Mouse (Mus musculus) A20 (cell line): ENCODE measurements at regions not wholly inside any gene's neighbourhood (a gene's known extent, or its start where the extent isn't known, plus 50 kb on each side); places are given as distances from the start of the nearest gene placed in this dataset.
A peak's percentile ranks its signal among the peaks of the same experiment; 100 is the strongest.

ENCODE experiments used
- DNase-seq: peaks from one replicate; pipeline ENCODE4 v3.0.0-alpha.2; 2011; ENCODE audit warnings: low read depth, low spot score

- DNase-seq = no peak
These were observed 1122.8 kb upstream of the Slc10a2 start for GRCm38 (mm10) chr8:6227901-6228300.

DNA sequence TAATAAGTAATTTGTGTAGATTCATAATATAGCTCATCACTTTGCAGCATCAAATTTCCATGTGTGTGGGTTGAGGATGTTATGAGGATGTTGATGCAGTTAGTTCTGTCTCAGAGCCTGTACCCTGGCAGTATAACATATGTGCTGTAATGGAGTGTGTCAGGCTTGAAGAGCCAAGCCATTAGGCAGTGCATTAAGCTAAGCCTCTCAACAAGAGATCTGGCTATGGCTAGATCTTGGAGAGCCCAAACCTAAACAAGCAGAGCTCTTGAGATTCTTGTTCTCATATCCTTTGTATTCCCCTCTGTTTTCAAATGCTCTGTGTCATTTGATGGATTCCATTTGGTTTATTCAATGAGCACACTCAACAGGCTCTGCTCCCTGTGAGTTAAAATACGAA lies 1120.0 kb upstream of the Slc10a2 start:
- DNase-seq = no peak

GRCm38 (mm10) chr8:6207617-6208349 lies 1102.6 kb upstream of the Slc10a2 start:
- DNase-seq = no peak

DNA sequence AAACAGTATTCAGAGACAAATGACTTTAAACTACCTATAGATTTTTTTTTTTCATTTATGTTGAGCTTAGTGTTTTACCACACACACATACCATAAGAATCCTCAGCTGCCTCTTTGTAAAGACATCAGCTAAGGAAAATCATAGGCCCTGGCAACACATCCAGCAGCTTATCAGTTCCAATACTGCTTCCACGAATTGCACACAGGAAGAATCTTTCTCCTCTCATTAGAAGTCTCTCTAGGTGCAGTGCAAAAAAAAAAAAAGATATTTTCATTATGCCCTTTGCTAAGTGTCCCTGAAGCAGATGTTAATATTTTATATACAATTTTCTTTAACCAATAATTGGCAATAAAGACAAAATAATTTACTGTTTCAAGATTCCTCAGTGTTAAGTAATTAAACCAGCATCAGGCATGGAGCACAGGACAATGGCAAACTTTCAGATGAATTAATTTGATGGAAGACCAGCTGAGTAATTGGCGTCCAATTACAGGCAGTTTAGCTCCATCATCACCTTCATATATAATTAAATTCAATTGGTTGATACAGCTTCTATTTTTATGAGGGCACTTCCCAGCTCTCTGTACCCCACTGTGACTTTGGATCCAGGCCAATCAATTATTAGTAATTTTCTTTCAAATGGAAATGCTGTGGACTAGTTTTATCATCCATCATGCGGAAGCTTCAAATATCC lies 1099.0 kb upstream of the Slc10a2 start:
- DNase-seq = no peak

DNA sequence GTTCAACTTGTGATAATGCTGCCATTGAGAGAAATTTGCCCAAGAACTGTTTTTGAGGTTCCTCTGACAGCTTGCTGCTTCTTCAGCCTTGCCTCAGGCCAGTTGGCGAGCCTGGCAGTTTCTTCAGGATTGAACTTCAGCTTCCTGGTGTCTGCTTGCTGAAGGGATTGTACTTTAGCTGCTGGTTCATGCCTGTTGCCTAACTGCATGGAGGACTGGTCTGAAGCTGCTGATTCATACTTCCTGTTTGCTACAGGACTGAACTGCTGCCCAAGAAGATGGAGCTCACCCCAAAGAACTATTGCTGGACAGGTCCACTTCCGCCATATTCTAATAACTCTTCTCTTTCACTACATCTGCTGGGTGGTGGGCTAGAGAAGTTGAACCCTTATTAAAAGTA lies 1086.3 kb upstream of the Slc10a2 start:
- DNase-seq = peak; percentile 16

DNA sequence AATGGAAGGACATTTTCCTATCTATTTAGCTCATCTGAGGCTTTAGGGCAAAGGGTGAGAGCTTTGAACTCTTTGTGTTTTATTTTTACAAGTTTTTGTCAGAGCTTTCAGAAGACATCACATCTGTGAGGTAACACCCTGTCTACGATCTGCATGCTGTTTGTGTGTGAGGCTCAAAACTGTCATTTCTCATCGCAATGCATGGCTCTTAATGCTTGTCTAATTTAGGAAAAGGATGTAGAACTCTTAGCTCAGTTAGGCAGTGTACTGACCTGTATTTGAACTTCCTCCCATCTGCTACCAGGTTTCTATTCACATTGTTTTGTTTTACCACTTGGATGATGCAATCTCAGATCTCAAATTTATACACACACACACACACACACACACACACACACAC lies 1083.3 kb upstream of the Slc10a2 start:
- DNase-seq = peak; percentile 73

- DNase-seq = peak; percentile 36
These were observed 1081.4 kb upstream of the Slc10a2 start for GRCm38 (mm10) chr8:6186561-6186960.

GRCm38 (mm10) chr8:6179602-6180001 lies 1074.5 kb upstream of the Slc10a2 start:
- peak; percentile 72 for DNase-seq

DNA sequence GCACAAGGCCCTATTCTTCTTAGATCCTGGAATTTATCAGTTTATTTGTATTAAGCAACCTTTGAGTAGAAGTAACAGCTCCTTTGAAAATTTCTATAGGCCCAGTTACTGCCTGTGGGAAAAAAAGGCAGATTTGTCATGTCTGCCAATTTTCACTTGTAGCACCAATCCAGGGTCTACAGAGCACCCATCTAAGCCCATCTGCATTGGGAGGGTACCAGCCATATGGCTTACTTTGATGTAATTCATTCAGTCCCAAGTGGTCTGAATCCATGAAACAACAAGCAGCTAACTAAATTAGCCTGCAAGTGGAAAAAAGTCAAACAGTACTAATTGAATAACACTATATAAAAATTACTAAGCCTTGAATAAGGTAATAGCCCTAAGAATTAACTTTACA lies 1061.3 kb upstream of the Slc10a2 start:
- no peak for DNase-seq

DNA sequence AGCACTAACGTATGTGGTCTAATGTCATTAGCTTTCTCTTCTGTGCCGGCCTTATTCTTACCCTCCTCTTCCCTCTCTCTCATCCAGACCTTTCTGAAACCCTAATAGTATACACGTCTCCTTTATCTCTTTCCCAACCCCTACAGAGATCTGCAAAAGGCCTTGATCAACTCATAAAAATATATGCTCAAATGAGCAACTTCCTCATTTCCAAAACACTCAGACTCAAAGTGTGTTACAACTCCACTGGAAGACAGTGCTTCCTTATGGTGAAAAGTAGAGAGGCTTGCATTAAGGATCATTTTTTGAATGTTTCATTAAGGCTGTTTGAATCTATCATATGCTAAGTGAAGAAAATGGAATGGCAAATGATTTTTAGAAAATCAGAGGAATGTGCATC lies 1060.1 kb upstream of the Slc10a2 start:
- no peak for DNase-seq

DNA sequence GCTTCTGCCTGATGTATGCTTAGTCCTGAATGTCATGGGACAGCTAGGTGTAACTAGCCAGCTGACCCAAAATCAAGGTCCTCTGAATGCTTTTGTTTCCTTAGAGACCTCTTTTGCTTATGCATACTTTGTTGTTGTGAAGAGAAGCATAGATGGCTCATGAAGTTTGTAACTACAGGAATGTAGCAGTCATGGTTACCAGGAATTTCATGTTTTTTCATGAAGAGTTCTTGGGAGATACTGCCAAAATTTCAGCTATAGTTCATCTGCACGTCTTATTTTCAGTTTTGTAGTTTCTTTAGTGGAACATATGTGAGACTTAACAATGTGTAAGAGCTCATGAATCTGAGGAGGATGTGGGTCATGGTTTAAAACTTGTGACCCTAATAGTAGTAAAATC lies 1059.6 kb upstream of the Slc10a2 start:
- DNase-seq = no peak

GRCm38 (mm10) chr8:6144588-6144987 lies 1039.4 kb upstream of the Slc10a2 start:
- no peak for DNase-seq

DNA sequence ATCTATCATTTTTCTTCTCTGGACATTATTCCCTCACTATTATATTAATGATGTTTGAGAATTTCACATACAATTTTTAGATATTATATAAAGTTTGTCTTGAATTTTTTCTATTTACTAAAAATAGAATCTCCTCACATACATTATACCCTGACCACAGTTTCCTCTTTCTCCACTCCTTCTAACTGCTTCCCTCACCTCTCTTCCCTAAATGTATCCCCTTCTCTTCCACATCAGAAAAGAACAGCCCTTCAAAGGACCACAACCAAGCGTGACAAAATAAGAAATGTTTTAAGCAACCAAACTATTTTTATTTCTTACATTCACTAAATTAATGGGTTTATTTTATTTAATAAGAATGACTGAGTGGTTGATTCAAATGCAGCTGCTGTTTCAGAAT lies 1034.9 kb upstream of the Slc10a2 start:
- no peak for DNase-seq

DNA sequence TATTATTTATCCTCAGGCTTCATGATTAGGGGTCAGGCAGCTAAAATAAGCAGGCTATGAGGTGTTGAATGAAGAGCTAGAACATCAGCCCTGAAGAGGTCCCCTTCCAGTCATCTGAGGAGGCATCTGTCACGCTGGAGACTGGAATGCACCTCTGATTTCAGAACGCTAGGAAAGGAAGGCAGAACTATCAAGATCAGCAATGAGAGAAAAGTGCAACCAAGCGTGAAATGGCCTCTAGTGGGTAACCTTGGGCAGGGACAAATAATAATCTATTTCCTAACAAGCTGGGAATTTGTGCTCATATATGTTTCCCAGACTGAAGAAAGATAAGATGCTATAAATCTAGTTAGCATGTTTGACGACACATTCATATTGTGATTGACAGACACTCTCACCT lies 1034.0 kb upstream of the Slc10a2 start:
- DNase-seq = no peak

DNA sequence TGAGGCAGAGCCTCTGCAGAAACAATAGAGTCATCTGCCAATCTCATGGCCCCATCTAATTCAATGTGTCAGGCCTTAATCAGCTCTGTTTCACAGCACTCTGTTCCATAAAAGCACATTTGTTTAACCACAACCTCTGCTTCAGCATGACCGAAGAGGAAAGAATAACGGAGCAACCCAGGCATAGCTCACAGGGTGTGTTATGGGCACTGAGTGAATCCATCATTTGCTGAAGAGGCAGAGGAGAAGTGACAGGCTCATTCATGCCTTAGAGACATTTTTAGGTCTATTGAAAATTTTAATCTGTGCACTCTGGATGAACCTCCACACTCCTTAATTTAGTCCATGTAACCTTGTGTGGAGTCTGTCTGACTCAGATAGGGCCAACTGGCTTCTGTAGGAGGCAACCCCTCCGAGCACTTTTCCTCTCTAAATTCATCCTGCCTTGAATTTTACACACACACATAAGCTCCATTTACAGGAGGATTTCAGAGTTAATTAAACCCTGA lies 1027.1 kb upstream of the Slc10a2 start:
- no peak for DNase-seq

- DNase-seq = no peak
These were observed 1020.1 kb upstream of the Slc10a2 start for GRCm38 (mm10) chr8:6125265-6125664.

GRCm38 (mm10) chr8:6119506-6119905 lies 1014.4 kb upstream of the Slc10a2 start:
- peak; percentile 74 for DNase-seq

- DNase-seq = no peak
These were observed 1006.2 kb upstream of the Slc10a2 start for GRCm38 (mm10) chr8:6111351-6111750.

DNA sequence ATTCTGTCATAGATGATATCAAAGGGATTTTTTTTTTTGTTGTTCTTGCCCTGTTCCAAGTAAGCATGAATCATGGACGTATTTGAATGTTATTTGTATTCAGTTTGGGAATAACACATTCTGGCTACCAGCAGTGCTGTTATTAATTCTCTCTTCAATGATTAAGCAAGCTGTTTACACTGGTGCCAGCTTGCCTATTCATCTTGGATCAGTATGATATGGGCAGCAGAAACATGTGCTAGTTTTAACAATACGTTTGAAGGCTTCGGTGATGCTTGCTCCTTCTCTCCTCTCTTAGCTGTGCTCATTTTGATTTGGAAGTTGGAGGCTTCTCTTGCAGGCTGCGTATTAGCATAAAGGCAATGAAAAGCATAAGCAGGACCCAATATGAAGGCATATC lies 984.9 kb upstream of the Slc10a2 start:
- no peak for DNase-seq

GRCm38 (mm10) chr8:6043939-6044577 lies 938.9 kb upstream of the Slc10a2 start:
- DNase-seq = no peak

GRCm38 (mm10) chr8:6012206-6012605 lies 907.1 kb upstream of the Slc10a2 start:
- DNase-seq = no peak

GRCm38 (mm10) chr8:6011182-6011581 lies 906.0 kb upstream of the Slc10a2 start:
- no peak for DNase-seq

- no peak for DNase-seq
These were observed 905.6 kb upstream of the Slc10a2 start for GRCm38 (mm10) chr8:6010712-6011111.
